Mouse (Mus musculus) v-Abl transformed pro-B cells (cell line): ENCODE data around the gene Pdcd6ip.

Experiments used
- in situ Hi-C, 2 experiments: fragments of 400-800 bp; cut with MboI; formaldehyde crosslinking; loops; one replicate each; pipeline ENCODE4 v1.15.1; 2025; ENCODE audit not compliant: unreplicated experiment in 2 of 2

Pdcd6ip gene

DNA sequence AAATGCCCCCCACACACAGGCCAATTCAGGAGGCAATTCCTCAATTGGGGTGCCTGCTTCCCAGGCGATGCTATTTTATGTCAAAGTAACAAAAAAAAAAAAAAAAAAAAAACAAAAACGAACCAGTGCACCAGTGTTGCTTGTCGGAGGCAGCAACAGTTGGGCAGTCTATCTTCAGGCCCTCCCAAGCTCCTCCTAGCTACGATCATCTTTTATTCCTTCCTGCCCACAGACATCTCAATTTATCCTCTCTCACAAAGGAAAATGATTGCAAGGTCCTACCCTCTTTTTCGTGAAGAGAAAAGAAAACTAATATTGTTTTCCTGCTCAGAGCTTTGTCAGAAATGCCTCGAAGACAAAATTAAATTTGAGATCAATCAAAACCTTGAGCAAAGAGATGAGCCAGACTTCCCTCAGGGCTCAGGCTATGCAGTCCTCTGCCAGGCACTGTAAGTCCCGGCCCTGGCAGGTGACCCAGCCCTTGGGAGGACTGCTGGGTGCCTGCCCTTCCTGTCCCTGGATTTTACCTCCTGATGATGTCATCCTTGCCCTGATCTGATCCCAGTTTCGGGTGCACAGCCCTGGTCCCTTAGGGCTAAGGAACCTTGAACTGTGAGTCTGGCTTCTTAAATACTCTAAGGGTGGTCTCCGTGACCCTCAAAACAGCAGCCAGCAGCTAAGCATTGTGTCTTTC is 75.6 kb downstream of the Pdcd6ip start:
- in situ Hi-C loops, result loop anchor here in 1 of 2 experiments (25.0 kb wide), 1 partner anchor 1670 kb away; no protein-coding TSS in a partner anchor

DNA sequence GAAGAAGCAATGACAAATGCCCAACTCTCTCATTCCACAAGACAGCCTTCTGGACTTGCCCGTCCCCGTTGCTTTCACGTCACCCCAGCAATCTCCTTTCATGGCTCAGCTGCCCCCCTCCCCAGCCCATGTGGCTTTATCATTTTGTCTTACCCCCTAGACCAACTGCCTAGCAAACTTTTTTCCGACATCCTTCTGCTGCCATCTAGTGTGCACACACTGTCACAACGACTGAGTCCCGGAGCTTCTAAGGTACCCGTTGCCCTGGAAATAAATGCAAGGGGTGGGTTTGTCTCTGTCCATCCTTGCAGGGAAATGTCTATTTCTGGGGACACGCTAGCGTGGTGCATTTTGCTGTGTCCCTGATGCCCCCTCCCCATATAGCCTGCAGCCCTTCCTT is 78.4 kb downstream of the Pdcd6ip start:
- in situ Hi-C loops, result loop anchor here in 1 of 2 experiments (25.0 kb wide), 1 partner anchor 1667 kb away; no protein-coding TSS in a partner anchor

GRCm38 (mm10) chr9:113629191-113629590 is 78.9 kb downstream of the Pdcd6ip start:
- in situ Hi-C loops, result loop anchor here in 1 of 2 experiments (25.0 kb wide), 1 partner anchor 1667 kb away; no protein-coding TSS in a partner anchor

GRCm38 (mm10) chr9:113628780-113629179 is 79.3 kb downstream of the Pdcd6ip start:
- in situ Hi-C loops, result loop anchor here in 1 of 2 experiments (25.0 kb wide), 1 partner anchor 1666 kb away; no protein-coding TSS in a partner anchor

- in situ Hi-C loops, result loop anchor here in 1 of 2 experiments (25.0 kb wide), 1 partner anchor 1664 kb away; no protein-coding TSS in a partner anchor
Observed at GRCm38 (mm10) chr9:113626730-113627129, 81.3 kb downstream of the Pdcd6ip start.

GRCm38 (mm10) chr9:113624086-113624485 is 84.0 kb downstream of the Pdcd6ip start:
- in situ Hi-C loops, result no loop called here

DNA sequence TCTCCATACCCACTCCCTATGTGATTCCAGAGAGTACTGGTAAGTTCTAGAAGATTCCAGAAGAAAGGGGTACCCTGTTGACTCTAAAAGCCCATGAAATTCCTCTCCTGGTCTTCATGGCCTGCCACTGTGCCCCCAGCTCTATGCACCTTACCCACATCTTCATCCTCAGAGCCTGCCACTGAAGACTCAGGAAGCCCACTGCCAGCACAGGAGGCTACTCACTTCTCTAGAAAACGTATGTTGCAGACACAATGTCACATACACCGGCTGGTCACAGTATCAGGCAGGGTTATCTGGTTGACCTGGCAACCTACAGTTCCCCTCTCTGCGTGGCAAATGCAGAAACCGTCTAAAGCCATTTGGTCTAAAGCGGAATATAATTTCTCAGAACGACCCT is 91.0 kb downstream of the Pdcd6ip start:
- in situ Hi-C loops, result no loop called here

- in situ Hi-C loops, result no loop called here
Observed at GRCm38 (mm10) chr9:113610776-113611175, 97.3 kb downstream of the Pdcd6ip start.

GRCm38 (mm10) chr9:113602140-113602539 is 105.9 kb downstream of the Pdcd6ip start:
- in situ Hi-C loops, result no loop called here
